Mouse (Mus musculus) hindbrain, postnatal 0 days (tissue): ENCODE measurements around the gene Zfp933. TPM values are rescaled to one million over a fixed set of nuclear protein-coding genes. Genes with fewer than 3 reads are reported as not detected.

Experiments used
- ATAC-seq: fragments of 200-750 bp; cut with Nextera tagmentation; 2 replicates; pipeline ENCODE4 v1.8.0; 2017; ENCODE audit warnings: mild to moderate bottlenecking, moderate TSS enrichment, moderate library complexity
- DNase-seq: peaks from one replicate; pipeline ENCODE4 v3.0.0-alpha.2; 2015; ENCODE audit warnings: low spot score
- H3K27ac ChIP-seq: fragments of 300-500 bp; sonication (generic); 2 replicates; pipeline ENCODE4 v1.5.1; 2014; ENCODE audit warnings: mild to moderate bottlenecking
- H3K27me3 ChIP-seq: fragments of 300-500 bp; sonication (generic); 2 replicates; pipeline ENCODE4 v1.6.1; 2014; ENCODE audit warnings: low read length, mixed read lengths; ENCODE audit not compliant: insufficient read depth
- H3K36me3 ChIP-seq: fragments of 300-500 bp; sonication (generic); 2 replicates; pipeline ENCODE4 v1.6.1; 2014; ENCODE audit warnings: low read length, mixed read lengths; ENCODE audit not compliant: insufficient read depth
- H3K4me1 ChIP-seq: fragments of 300-500 bp; sonication (generic); 2 replicates; pipeline ENCODE4 v1.6.1; 2014; ENCODE audit warnings: antibody characterized with exemption, low read length, mixed read lengths; ENCODE audit not compliant: insufficient read depth
- H3K4me2 ChIP-seq: fragments of 300-500 bp; sonication (generic); 2 replicates; pipeline ENCODE4 v1.6.1; 2014; ENCODE audit warnings: low read depth, mild to moderate bottlenecking, low read length, moderate library complexity, mixed read lengths
- H3K4me3 ChIP-seq: fragments of 300-500 bp; sonication (generic); 2 replicates; pipeline ENCODE4 v1.5.1; 2014; ENCODE audit warnings: low read length
- H3K9ac ChIP-seq: fragments of 300-500 bp; sonication (generic); replicated peaks from 2 replicates; pipeline ENCODE4 v1.6.1; 2014; ENCODE audit warnings: mild to moderate bottlenecking, low read length, moderate library complexity, mixed read lengths
- H3K9me3 ChIP-seq: fragments of 300-500 bp; sonication (generic); 2 replicates; pipeline ENCODE4 v1.6.1; 2016; ENCODE audit warnings: low read length, mixed read lengths
- CTCF ChIP-seq: IDR thresholded peaks from 2 replicates; pipeline ENCODE4 v1.5.1; 2016; ENCODE audit warnings: antibody characterized with exemption, control low read depth, low read depth
- WGBS: fragments of 180-500 bp; shearing (Covaris S2); extraction: QIAGEN DNeasy Blood & Tissue Kit; methylation state at CpG from one replicate; pipeline ENCODE4 v1.1.7; 2014; 5-methylcytosine and 5-hydroxymethylcytosine counted together
- polyA plus RNA-seq: library from polyadenylated mRNA; unstranded; fragments of >200 nt; fragmentation: Nextera tagmentation; extraction: Ambion mirVana; gene quantifications from 2 replicates; pipeline ENCODE4 v1.2.1, GENCODE M21; 2015
- total RNA-seq: library from RNA; depleted of rRNA; stranded (reverse); fragments of >200 nt; gene quantifications from 2 replicates; pipeline ENCODE4 v1.2.3, GENCODE M21; 2014

Gene Zfp933
- total and polyA plus RNA-seq, 2 experiments from 2014 or later, result 3.1 to 8.1 TPM

DNA sequence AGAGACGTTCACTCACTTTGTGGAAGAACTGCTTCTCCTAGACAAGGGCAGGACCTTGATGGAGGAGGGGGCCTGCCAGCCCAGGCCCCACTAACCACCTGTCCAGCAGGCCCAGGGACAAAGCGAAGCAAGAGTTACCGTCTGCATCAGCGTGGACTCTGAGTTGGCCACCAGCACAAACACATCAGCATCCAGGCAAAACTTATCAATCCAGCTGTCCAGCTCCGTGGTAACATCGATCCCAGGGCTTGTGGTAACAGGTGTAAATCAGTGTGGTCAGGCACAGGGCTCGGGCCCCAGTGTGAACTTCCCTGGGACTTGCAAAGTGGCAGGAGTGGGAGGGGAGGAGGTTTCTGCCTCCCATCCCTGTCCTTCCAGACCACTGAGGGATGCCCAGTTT, 39.1 kb upstream of the Zfp933 start:
- no peak overlapping the region for H3K4me3 ChIP-seq
- 97% methylated on average over 7 of the region's 7 CpGs for whole genome bisulfite sequencing
- no peaks in the 10 kb centered on the region for H3K27me3 ChIP-seq
- no peaks in the 10 kb centered on the region for H3K9me3 ChIP-seq
- H3K4me2 ChIP-seq, result no peak overlapping the region
- ATAC-seq (no peak), DNase-seq (no peak)
- no peaks in the 10 kb centered on the region for H3K4me1 ChIP-seq
- H3K36me3 ChIP-seq, result peaks cover 79% of the 10 kb centered on the region
- no peak overlapping the region for H3K27ac ChIP-seq
- H3K9ac ChIP-seq, result no peak overlapping the region
- TF ChIP-seq CTCF, result no peak

DNA sequence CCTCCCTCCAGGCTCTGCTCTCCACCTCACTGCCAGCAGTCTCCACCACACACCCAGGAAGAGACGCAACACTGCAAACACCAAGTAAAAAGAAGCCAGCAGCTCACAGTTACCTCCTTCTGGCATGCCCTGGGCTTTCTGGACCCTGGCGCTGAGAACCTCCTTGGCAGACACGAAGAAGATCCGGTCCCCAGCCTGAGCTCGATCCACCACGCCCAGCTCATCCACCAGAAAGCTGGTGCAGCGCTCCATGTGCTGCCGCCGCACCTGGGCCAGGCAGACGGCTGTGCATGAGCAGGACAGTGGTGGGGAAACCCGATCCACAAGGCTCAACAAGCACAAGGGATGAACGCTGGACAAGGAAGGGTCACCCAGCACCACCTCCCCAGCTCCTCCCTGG, 38.0 kb upstream of the Zfp933 start:
- no peak for TF ChIP-seq CTCF
- ATAC-seq (no peak), DNase-seq (no peak)
- WGBS, result 97% methylated on average over 12 of the region's 12 CpGs
- no peak overlapping the region for H3K27ac ChIP-seq
- H3K4me3 ChIP-seq, result no peak overlapping the region
- no peaks in the 10 kb centered on the region for H3K27me3 ChIP-seq
- H3K36me3 ChIP-seq, result peaks cover 86% of the 10 kb centered on the region
- H3K9ac ChIP-seq, result no peak overlapping the region
- no peaks in the 10 kb centered on the region for H3K4me1 ChIP-seq
- H3K9me3 ChIP-seq, result no peaks in the 10 kb centered on the region
- H3K4me2 ChIP-seq, result no peak overlapping the region

DNA sequence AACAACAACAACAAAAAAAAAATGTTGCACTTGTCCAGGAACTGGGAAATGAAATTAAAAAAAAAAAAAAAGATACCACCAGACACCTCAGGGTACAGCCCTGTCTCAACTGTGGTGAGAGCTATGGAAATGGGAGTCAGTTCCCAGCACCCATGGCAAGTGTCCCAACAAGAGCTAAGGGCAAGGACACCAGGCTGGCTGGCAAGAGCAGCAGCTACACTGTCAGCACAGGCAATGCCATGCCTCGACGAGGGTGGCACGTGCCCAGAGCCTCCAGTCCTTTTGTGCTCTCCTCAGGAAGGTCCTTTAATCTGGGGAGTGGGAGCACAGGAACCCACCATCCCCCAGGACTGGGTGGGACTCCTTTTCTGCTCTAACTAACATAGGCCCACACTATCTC, 36.0 kb upstream of the Zfp933 start:
- 78% methylated on average over 3 of the region's 3 CpGs for whole genome bisulfite sequencing
- no peaks in the 10 kb centered on the region for H3K9me3 ChIP-seq
- no peak for TF ChIP-seq CTCF

DNA sequence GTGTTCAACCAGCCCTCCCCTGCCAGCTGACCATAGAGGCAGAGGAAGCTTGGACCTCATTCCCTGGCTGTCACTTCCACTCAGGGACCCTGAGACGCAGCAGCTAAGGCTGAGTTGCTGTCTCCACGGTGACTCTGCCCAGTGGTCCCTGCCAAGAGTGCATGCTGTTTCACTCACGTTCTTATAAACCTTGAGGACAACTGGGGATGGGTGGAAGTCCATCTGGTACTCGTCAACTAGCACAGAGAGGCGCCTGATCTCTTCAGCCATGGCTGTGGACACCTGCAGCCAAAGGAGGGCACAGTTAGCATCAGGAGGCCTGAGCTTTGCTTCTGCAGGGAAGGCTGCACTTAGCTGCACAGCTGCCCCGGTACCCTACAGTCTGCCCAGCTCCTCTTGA, 34.9 kb upstream of the Zfp933 start:
- ATAC-seq (no peak), DNase-seq (peak; percentile 2)
- no peak overlapping the region for H3K4me3 ChIP-seq
- H3K36me3 ChIP-seq, result peaks cover 86% of the 10 kb centered on the region
- H3K27ac ChIP-seq, result no peak overlapping the region
- H3K4me2 ChIP-seq, result no peak overlapping the region
- H3K9ac ChIP-seq, result no peak overlapping the region
- WGBS, result 67% methylated on average over 6 of the region's 6 CpGs
- no peaks in the 10 kb centered on the region for H3K27me3 ChIP-seq
- H3K9me3 ChIP-seq, result no peaks in the 10 kb centered on the region
- H3K4me1 ChIP-seq, result no peaks in the 10 kb centered on the region
- TF ChIP-seq CTCF, result no peak

More for the DNA sequence above, 36.0 kb upstream of the Zfp933 start:
- Histone ChIP-seq H3K36me3 (peaks cover 83% of the 10 kb centered on the region), H3K9ac (no peak overlapping the region), H3K27me3 (no peaks in the 10 kb centered on the region), H3K4me1 (no peaks in the 10 kb centered on the region), H3K4me2 (no peak overlapping the region), H3K4me3 (no peak overlapping the region), H3K27ac (no peak overlapping the region)
- ATAC-seq (no peak), DNase-seq (no peak)

DNA sequence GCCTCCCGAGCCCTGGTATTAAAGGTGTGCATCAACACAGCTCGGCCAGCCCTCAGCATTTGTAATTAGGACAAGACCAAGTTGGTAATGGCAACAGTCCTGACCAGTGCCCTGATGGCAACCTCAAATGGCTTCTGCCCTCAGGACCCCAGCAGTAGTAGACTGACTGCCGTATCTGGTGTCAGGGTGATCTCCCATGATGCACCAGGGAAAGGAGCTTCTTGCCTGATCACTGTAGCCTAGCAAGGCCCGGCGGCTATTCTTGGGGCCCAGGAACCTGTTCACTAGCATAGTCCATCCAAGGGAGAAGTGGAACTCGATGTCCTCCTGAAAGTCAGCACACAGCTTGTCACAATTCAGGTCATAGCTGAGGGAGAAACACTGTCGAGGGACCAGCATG, 33.6 kb upstream of the Zfp933 start:
- Histone ChIP-seq H3K9me3 (no peaks in the 10 kb centered on the region), H3K36me3 (peaks cover 82% of the 10 kb centered on the region), H3K4me2 (no peak overlapping the region), H3K4me1 (no peaks in the 10 kb centered on the region), H3K4me3 (no peak overlapping the region), H3K9ac (no peak overlapping the region), H3K27ac (no peak overlapping the region), H3K27me3 (no peaks in the 10 kb centered on the region)
- TF ChIP-seq CTCF, result no peak
- ATAC-seq (no peak), DNase-seq (no peak)
- WGBS, result 95% methylated on average over 7 of the region's 7 CpGs

DNA sequence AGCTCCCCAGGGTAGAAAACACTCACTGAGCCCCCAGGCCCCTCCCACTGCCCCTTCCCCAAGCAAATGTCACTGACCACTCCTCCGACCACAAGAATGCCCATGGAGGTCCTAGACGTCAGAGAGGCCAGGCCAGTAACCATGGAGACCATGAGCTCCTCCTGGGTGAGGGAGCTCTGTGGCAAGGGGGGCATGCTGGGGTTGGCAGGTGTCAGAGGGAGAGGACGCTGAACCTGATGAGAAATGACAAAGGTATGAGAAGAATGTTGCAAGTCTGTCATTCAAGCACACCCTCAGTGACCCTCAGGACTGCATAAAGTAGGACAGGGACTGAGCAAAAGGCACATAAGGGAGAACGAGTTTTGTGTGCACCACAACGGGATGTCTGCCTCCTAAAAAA, 31.7 kb upstream of the Zfp933 start:
- Histone ChIP-seq H3K36me3 (peaks cover 83% of the 10 kb centered on the region), H3K9me3 (no peaks in the 10 kb centered on the region), H3K27me3 (no peaks in the 10 kb centered on the region), H3K4me2 (no peak overlapping the region), H3K9ac (no peak overlapping the region), H3K4me1 (no peaks in the 10 kb centered on the region), H3K4me3 (no peak overlapping the region), H3K27ac (no peak overlapping the region)
- TF ChIP-seq CTCF, result no peak
- ATAC-seq (no peak), DNase-seq (no peak)
- WGBS, result 57% methylated on average over 5 of the region's 5 CpGs

DNA sequence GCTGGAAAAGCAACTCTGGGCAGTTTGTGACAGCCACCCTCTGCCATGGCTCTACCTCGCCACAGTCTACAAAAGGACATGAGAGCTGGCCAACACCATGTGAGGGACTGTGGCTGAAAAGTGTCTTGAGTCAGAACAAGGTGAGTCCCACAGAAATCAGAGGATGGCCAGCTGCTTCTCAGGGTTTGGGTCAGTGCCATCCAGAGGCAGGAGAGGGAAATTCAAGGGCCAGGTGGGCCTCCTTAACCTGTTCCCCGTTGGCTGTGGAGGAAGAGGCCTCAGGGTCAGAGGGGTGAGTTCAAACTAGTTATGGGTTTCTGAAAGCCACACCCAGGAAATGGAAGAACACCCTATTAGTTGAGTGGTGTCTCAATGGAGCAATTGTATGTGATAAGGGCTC, 31.3 kb upstream of the Zfp933 start:
- Histone ChIP-seq H3K9me3 (no peaks in the 10 kb centered on the region), H3K4me2 (no peak overlapping the region), H3K9ac (no peak overlapping the region), H3K36me3 (peaks cover 83% of the 10 kb centered on the region), H3K4me3 (no peak overlapping the region), H3K27me3 (no peaks in the 10 kb centered on the region), H3K4me1 (no peaks in the 10 kb centered on the region), H3K27ac (no peak overlapping the region)
- WGBS, result 81% methylated on average over 2 of the region's 2 CpGs
- no peak for DNase-seq
- no peak for ATAC-seq
- TF ChIP-seq CTCF, result no peak
